Mouse (Mus musculus) heart, adult 8-10 months (tissue): ENCODE results near the gene Col5a1. TPM values are rescaled to one million over a fixed set of nuclear protein-coding genes. Genes with fewer than 3 reads are reported as not detected.

Experiments used
- DNase-seq: peaks from one replicate; pipeline ENCODE4 v3.0.0; 2022; ENCODE audit warnings: low spot score
- total RNA-seq, 4 experiments: library from RNA; stranded (reverse); gene quantifications; 2 replicates each; pipeline ENCODE4 v1.2.4; 2022

Gene Col5a1
- total RNA-seq, 4 experiments from 2014 or later, result 10.8 to 17.6 (median 15.1) TPM

DNA sequence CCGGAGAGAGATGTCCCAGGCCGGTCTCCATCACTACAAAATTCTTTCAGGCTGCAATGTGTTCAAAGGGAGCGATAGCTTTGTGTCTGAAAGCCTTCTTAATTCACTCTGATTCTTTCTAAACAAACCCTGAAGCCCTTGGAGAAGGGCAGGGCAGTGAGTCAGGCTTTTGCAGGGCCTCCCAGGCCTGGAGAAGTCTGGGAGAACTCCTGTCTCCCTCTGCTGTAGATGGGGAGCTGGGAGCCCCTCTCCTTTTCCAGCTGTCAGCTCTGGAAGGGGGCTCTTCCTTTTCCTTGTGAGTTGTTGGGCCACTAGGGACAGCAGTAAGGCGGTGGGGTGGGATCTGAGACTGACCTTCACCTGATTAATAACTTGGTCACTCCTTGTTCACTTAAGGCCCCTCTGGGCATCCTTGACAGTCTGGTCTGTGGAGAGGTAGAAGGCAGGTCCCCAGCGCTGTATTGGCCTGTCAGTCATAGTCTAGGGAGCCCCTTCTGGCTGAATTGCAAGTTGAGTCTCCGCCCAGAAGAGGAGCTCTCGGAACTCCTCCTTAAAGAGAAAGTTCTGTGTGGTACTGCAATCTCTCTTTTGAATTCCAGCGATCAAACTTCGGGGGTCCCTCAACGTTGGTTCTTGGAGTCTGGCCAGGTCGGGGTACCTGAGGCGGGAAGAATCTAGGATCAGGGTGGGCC is 623 bp upstream of the Col5a1 start:
- DNase-seq, result peak; percentile 61

DNA sequence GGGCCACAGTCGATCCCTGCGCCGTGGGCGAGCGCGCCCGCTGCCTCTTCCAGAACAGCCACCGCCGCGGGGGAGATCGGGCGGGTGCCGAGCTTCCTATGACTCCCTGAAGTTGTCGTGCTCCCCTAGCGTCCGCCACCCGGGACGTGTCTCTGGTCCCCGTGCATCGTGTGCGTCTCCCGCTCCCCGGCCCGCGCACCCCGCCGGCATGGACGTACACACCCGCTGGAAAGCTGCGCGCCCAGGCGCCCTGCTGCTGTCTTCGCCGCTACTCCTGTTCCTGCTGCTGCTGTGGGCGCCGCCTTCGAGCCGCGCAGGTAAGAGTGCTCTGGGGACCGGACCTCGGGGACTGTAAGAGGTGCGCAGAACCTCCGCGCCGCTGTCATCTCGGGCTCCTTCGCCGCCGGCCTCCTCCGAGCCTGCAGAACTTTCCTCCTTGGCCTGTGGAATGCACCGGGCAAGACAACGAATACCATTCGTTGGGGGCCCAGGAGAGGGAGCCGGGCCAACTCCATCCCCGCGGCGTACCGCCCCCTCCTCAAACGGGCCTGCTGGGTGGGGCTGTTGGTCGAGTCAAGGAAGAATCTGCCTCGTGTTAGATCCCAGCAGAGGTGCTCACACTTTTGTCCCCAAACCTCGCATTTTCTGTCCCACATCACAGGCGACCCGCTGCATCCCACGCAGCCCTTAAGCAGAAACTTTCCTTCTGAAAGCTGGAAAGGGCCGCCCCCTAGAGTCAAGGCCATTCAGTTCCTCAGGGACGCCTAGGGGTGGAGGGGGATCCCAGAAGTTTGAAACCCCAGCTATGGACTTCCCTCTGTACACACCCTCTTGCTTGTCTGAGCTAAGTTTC is 609 bp downstream of the Col5a1 start:
- peak; percentile 55 for DNase-seq

DNA sequence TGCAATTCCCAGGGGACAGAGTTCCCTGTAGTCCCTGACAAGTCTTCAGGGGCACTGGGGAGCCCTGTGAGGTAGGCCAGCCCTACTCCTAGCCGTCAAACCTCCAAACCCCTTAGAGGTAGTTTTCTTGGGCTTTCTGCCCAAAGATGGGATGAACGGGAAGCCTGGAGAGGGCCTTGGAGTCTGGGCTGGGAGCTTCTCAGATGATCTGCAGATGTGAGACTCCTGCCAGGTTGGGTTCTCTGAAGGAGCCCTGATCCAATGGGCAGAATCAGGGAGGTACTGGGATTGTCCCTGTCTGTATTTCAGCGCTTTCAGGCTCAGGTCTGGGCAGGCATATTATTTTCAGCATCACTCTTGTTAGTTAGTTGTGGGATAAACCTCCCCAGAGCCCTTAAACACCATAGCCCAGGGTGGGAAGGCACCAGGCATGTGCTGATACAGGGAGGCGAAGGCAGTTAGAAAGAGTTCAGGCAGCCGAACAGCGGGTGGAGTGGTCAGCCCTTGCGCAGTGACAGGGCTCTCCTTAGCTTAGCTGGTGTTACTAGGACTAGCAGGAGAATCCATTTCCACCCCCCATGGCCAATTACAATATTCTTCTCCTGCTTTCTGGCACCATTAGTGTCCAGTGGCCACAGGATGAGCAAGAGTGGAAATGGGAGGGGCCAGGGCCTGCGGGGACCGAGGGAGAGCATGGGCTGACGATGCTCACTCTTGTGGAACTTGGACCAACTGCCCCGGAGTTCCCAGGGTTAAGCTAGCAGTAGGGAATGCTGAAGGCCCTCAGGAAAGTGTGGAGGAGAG is 1.4 kb downstream of the Col5a1 start:
- no peak for DNase-seq

- DNase-seq, result peak; percentile 76
Measured at GRCm38 (mm10) chr2:27888603-27889545, 2.6 kb downstream of the Col5a1 start.

DNA sequence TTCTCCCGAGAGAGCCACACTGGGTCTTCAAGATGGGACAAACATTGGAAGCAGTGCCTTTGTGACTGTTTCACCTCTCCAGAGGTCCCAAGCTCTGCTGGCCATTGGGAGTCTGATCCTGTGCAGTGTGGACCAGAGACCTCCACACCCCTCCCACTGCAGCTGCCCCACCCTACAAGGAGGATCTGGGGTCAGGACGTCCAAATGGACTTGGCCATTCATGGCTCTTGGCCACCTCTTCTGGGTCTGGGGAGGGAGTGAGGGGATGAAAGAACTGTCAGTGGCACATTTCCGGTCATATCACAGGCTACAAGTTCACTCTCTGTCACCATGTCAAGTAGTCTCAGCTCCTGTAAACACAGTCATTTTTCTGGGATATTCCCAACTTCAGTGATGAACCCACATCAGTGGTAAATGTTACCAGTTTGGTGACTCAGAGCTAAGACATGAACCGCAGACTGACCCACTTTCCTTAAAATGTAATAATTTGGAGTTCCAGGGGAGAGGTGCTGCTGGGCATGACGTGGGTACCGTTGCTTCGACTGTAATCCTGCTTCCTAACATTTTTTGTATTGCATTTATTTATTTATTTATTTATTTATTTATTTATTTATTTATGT is 5.8 kb downstream of the Col5a1 start:
- DNase-seq, result no peak

DNA sequence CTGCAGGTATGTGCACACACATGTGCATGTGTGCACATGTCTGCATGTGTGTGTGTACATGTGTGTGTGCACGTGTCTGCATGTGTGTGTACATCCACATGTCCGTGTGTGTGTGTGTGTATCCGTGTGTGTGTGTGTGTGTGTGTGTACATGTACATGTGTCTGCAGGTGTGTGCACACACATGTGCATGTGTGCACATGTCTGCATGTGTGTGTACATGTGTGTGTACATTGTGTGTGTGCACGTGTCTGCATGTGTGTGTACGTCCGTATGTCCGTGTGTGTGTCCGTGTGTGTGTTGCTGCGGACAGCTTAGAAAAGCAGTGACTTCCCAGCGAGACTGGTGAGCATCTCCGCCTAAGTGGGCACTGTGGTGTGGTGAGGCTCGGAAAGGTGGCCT is 6.8 kb downstream of the Col5a1 start:
- no peak for DNase-seq

GRCm38 (mm10) chr2:27894986-27895385 is 8.8 kb downstream of the Col5a1 start:
- no peak for DNase-seq

DNA sequence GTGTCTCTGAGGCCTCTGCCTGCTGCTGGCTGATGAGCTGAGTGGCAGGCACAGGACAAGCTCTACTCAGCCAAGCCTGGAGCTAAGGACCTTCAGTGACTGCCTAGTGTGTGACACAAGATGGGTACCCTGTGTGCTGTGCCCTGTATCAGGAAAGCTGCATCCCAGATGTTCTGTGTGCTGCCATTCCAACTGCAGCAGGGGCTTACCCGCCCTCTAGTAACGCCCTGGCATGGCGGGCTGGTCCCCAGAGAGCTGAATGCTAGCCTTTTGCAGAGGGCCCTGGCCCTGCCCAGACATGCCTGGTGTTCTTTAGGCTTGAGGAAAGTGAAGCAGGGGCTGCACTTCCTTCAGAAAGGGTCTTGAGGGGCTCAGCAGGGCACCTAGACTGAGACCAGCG is 9.4 kb downstream of the Col5a1 start:
- DNase-seq, result no peak

GRCm38 (mm10) chr2:27897161-27897560 is 10.9 kb downstream of the Col5a1 start:
- no peak for DNase-seq

DNA sequence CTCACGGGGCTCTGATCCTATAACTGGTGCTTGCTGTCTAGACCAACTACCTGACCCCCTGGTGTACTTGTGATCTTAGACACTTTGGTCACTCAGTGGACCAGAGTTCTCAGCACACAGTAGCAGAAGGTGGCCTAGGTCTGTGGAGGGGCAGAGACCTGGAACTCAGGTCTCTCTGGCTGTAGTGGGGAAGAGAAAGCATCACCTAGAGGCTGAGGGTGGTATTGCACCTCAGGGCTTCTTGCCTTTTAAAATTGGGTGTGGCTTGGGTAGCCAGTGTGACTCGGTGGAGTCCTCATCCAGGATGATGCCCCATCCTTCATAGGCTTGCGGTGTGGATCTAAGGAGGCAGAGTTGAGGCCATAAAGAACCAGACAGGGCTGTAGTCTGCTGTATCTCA is 13.7 kb downstream of the Col5a1 start:
- no peak for DNase-seq

DNA sequence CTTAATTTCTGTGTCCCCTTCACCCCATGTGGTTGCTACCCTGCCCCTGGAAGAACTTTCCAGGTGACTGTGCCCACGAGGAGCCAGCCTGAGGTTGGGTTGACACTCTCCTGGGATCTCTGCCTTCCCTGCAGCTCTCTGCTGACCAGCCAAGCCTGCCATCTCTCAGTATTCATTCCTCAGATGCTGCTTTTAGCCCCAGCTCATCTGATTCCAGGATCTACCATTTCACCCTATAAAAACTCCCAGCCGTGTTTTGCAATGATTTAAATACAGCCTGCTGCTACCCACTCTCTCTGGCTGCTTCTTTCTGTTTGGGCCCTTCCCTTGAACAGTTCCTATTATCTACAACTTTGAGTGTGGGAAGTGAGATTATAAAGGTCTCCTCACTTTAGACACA is 14.9 kb downstream of the Col5a1 start:
- DNase-seq, result no peak

DNA sequence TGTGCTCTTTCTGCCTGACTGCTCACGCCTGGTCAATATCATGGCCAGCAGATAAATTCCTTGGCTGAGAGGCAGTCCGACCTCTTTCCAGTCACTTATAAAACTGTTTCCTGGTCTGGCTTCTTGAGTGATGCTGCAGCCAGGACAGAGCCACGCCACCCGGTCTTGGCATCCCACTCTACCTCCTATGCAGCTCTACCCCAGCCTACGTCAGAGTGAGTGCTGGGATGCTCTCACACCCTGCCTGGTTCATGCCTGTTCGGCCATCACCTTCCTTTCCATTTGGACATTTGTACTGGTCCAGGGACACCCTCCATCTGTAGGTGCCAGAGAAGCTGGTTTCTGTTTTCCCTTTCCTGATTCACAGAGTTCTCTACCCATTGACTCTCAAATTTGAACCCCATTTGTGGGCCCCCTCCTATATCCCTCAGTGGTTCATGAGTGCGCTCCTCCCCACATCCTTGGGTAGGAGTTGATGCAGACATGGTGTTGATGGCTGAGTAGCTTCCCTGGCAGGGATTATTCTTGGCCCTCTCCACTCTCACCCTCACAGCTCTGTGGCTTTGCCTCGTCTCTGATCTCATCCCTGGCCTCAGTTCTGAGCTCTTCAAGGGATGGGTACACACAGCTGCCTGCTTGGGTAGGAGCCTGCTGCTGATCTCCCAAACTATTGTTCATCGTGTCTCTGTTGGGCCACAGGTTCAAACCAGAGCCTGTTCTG is 15.5 kb downstream of the Col5a1 start:
- DNase-seq, result no peak

- DNase-seq, result no peak
Measured at GRCm38 (mm10) chr2:27902318-27902717, 16.1 kb downstream of the Col5a1 start.

DNA sequence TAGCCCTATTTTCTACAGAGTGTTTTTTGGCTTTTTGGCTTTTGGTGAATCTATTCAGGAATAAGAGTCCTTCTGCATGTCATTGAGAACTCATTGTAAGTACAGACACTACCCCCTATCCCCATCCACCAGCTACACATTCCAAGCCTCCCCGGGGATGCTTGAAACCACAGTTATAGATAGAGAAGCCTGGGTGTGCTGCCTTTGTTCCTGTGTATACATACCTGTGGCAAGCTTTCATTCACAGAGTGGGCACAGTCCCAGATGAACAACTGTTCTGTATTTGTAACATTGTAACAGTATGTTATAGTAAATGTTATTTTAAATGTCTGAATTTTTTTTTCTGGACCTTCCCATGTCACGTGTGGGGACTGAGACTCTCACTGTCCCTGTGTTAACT is 19.2 kb downstream of the Col5a1 start:
- DNase-seq, result no peak

GRCm38 (mm10) chr2:27910501-27910900 is 24.3 kb downstream of the Col5a1 start:
- DNase-seq, result no peak

GRCm38 (mm10) chr2:27912546-27913275 is 26.5 kb downstream of the Col5a1 start:
- no peak for DNase-seq

DNA sequence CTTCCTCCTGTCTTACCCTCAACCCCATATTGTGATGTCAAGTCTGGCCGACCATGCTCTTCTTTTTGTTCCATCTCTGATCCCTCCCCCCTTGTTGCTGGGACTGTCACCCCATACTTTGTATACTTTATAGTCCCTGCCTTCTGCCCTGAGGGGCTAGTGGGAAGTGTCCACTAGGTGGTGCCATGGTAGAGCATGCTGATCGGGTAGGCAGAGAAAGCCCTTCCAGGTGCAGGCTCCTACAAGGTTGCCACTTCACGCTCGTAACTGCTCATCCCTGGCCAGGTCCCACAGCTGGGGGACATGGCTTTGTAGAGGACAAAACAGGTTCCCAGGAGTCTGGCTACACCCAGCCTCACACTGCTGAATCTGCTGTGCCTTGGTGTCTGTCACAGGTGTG is 29.5 kb downstream of the Col5a1 start:
- no peak for DNase-seq

- no peak for DNase-seq
Measured at GRCm38 (mm10) chr2:27916316-27916715, 30.1 kb downstream of the Col5a1 start.

GRCm38 (mm10) chr2:27917177-27917576 is 31.0 kb downstream of the Col5a1 start:
- DNase-seq, result no peak
